Mouse (Mus musculus): Measurements from ENCODE around the gene Atp2b2.
A peak's percentile ranks its signal among the peaks of the same experiment; 100 is the strongest.

Atp2b2 gene

DNA sequence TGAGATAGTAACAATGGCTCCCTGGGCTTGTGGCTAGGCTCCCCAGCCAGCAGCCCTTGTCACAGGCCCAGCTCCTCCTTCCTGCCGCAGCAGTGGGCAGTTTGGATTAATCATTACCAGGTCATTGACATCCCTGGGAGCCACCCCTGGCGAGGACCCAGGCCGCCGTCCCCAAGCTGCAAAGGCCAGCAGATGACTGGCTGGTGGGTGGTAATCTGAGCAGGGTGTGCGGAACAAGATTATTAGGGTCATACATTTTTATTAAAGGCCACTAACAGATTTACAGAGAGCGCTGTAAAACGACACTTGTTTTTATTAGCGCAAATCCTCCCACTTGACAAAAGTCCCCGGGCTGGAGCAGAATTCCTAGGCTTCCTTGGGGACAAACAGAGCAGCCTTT is 29.6 kb downstream of the Atp2b2 start:
- peak; percentile 22 for DNase-seq (ENCODE audit: low read depth, low spot score)

- no peak for DNase-seq (ENCODE audit: low read depth, low spot score)
Observed at GRCm38 (mm10) chr6:114011976-114012375, 30.4 kb downstream of the Atp2b2 start.

GRCm38 (mm10) chr6:114003796-114004195 is 38.6 kb downstream of the Atp2b2 start:
- no peak for DNase-seq (ENCODE audit: low read depth, low spot score)

DNA sequence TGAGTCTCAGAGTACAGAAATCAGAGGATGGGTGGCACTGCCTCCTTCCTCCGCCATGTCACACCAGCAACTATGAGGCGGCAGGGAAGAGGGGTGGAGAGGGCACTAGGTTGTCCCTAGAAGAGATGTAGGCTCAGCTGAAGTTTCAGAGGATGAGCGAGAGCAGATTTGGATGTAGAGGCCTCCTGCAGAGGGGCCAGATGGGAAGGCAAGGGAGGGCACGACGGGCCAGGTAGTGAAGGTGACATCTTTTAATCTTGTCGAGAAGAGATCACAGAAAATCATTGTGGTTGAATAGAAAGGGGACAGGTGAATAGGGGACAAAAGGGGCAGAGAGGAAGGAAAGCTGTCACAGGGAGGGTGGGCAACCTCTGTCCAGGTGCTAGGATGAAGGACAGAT is 41.5 kb downstream of the Atp2b2 start:
- DNase-seq (ENCODE audit: low read depth, low spot score), result no peak

DNA sequence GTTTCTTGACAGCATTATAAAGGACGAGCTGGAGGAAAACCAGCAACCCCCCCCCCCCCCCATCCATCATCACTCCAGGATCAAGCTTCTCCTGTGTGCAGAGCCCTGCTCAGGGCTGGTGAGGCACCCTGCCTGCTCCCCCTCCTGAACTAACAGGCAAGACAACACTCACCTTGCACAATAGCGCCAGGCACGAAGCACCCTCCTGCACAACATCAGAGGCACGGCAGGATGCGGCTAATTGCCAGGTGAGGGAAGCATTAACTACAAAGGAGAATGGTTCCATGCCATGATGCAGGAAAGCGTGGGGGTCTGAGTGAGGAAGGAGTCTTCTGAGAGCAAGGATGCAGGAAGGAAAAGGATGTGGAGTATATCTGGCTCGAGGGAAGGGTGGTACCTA is 42.1 kb downstream of the Atp2b2 start:
- no peak for DNase-seq (ENCODE audit: low read depth, low spot score)

DNA sequence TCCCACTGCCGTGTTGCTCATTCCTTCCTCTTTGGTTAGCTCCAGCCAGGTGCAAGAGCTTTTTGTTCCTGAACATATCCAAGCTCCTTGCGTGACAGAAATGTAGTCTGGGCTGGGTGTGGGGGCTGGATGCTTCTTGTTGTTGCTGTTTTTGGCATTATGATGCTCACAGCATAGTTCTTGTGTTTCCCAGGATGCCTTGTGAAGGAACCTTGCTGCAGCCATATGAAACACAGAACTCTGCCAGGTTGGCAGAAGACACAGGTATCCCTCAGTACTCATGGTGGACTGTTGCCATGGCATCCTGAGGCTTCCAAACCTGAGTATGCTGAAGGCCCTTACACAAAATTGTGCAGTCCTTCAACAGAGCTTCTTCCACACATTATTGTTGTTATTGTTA is 44.0 kb downstream of the Atp2b2 start:
- DNase-seq (ENCODE audit: low read depth, low spot score), result no peak

DNA sequence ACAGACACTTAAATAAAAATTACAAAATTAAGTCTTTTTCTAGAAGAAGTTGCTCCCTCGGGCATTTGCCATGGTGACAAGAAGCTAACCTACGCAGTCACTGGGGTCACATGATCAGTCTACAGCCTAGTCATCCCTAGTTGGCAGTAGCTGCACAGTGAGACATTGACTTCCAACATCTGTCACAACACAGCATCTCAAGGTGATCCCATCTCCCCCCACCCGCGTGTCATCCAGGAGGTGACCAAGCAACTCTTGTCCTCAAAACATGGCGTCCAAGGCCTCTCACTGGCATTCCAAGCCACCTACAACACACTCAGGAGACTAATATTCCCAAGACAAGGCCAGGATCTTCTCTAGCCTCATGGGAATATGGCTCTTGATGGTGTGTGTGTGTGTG is 48.2 kb downstream of the Atp2b2 start:
- no peak for DNase-seq (ENCODE audit: low read depth, low spot score)

DNA sequence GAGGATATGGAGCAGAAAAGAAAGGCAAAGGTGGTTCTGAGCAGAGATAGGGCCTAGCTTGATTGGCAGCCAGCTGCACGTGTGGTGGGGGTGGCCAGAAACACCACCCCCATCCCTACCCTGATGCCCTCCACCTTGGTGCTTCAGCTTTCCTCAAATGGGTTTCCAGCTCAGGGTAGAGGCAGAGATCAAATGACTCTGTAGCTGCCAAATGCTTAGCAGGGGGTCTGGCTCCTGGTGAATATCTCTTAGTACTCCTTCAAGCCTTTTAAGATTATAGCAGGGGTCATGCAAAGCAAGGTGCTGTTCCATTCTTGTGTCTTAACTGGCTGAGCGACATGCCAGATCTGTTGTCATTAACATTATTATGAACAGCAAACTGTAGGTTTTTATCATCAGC is 50.3 kb downstream of the Atp2b2 start:
- DNase-seq (ENCODE audit: low read depth, low spot score), result no peak

GRCm38 (mm10) chr6:113991482-113991881 is 50.9 kb downstream of the Atp2b2 start:
- no peak for DNase-seq (ENCODE audit: low read depth, low spot score)

DNA sequence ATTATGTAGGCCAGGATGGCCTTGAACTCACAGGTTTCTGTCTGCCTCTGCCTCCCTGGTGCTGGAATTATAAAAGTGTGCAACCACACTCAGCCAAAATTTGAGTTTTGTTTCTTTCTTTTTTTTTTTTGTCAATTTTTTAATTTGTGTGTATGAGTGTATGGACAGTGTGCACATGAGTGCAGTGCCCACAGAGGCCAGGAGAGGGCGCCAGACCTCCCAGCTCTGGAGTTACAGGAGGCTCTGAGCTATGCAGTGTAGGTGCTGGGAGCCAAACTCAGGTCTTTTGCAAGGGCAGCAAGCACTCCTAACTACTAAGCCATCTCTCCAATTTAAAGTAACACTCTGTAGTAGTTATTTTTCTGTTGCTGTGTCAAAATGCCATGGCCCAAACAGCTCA is 52.4 kb downstream of the Atp2b2 start:
- DNase-seq (ENCODE audit: low read depth, low spot score), result no peak

GRCm38 (mm10) chr6:113988521-113988920 is 53.9 kb downstream of the Atp2b2 start:
- no peak for DNase-seq (ENCODE audit: low read depth, low spot score)

- DNase-seq (ENCODE audit: low read depth, low spot score), result no peak
Observed at GRCm38 (mm10) chr6:113986671-113987070, 55.7 kb downstream of the Atp2b2 start.

DNA sequence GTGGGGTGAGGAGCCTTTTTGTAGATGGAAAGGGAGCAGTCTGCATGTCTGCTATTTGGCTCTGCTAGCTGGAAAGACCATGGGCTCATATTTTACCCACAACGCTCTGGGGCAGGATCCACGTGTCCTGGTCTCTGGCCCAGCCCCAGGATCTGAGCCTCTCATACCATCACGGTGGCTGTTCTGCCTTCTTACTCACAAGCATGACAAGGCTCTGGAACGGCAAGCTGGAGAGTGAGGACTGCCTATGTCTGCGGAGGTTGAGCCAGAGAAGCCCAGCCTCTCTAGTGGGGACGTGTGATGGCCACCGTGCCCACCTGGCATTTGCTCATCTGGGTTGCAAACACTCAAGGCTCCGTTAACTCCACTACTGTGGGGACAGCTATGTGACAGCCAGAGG is 63.7 kb downstream of the Atp2b2 start:
- DNase-seq (ENCODE audit: low read depth, low spot score), result no peak

DNA sequence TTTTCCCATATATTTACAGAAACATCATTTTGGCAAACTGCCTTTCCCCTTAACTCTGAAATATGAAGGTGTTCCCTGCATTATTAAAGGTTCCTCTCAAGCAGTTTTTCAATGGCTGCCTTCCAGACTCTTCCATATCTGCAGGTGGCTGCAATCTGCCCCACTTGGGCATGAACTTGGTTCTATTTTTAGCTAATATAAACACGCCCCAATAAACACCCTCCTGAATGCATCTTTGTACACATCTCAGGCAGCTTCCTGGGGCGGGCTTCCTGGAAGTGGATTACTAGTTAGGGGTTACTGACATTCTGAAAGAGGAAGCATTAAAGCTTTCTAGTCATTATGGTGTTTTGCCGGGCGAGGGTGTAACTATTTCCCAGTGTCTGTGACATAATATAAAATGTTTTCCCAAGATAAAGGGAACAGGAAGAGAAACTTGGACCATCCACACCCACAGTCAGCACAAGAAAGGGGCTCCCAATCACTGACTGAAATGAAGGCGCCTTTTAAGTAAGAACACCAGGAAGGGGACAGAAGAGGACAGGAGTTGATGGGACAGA is 64.2 kb downstream of the Atp2b2 start:
- DNase-seq (ENCODE audit: low read depth, low spot score), result no peak

DNA sequence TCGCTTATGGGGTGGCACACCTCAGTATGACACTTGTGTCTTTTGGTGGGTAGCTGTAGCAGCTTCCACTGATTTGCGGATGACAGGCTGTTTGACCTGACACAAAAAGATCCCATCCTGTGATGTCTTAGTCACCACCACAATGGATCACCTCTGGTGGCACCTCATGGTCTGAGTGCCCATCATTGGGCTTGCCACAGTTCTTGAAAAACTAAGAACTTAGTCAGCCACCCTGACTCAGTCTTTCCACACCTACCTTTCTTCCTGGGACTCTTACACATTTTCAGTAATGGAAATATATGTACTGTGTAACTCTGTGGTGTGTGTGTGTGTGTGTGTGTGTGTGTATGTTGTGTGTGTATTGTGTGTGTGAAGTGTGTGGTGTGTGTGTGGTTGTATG is 71.5 kb downstream of the Atp2b2 start:
- DNase-seq (ENCODE audit: low read depth, low spot score), result no peak

- no peak for DNase-seq (ENCODE audit: low read depth, low spot score)
Observed at GRCm38 (mm10) chr6:113970464-113970863, 71.9 kb downstream of the Atp2b2 start.

- no peak for DNase-seq (ENCODE audit: low read depth, low spot score)
Observed at GRCm38 (mm10) chr6:113969751-113970150, 72.7 kb downstream of the Atp2b2 start.

- DNase-seq (ENCODE audit: low read depth, low spot score), result peak; percentile 43
Observed at GRCm38 (mm10) chr6:113962811-113963210, 79.6 kb downstream of the Atp2b2 start.

GRCm38 (mm10) chr6:113961658-113962057 is 80.8 kb downstream of the Atp2b2 start:
- no peak for DNase-seq (ENCODE audit: low read depth, low spot score)

GRCm38 (mm10) chr6:113959336-113959735 is 83.1 kb downstream of the Atp2b2 start:
- DNase-seq (ENCODE audit: low read depth, low spot score), result no peak

DNA sequence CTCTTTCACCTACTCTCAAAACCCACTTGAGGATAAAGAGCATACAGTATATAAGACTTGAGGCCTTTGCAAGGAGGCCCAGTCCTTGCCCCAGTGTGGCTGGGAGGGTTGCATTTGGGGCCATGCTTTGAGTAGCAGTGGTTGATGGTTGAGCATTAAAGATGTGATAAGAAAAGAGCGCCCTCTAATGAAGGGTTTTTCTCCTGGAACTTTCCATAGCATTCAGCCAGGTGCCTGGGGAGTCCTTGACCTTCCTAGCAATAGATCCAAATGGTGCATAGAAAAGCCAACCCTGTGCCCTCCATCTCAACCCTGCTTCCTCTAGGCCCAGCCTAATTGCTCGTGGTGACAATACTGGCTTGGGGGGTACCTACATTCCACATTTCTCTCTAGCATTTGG is 83.7 kb downstream of the Atp2b2 start:
- DNase-seq (ENCODE audit: low read depth, low spot score), result no peak

DNA sequence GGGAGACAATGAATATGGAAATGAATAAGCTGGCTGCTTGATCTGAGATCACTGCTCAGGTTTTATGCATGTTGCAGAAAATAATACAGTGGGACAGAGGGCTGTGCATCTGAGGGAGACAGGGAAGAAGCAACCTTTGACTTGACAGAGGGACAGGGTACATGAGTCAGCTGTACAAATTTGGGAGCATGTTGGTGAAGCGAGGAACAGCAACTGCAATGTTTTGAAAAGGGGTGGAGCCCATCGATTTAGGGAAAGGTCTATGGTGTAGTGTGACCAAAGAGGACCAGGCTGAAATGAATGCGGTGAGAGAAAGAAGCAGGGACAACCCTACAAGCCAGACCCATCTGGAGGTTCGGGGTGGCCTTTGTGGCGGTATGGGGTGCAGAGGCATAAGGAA is 84.4 kb downstream of the Atp2b2 start:
- no peak for DNase-seq (ENCODE audit: low read depth, low spot score)

DNA sequence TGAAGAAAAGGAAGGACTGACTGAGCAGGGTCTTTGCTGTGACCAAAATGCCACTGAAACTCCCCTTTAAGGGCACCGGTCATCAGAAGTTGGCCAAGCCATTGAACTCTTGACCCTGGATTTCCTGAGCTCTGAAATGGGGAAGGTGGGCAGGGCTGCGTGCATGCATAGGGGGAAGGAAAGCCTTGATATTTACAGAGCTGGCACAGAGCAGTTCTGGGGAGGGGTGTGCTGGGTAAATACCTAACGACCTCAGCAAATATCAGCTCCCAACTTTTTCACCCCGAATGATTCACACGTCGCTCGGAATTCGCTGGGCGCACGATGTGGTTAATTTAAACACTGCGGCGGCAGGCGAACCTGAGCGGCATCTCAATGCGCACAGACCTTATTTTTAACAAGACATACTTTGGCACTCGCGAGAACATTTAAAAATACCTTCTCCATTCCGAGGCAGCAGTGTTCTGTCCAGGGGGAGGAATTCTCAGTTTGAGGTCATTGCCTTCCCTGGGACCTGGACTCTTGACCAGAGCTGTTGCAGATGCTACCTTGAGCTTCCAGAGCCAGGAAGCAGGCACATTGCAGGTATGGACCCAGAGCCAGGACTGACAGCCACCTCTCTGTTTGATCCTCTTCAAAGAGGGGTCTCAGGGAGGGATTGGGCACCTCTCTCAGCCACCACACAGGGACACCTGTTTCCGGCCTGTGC is 85.0 kb downstream of the Atp2b2 start:
- DNase-seq (ENCODE audit: low read depth, low spot score), result no peak

DNA sequence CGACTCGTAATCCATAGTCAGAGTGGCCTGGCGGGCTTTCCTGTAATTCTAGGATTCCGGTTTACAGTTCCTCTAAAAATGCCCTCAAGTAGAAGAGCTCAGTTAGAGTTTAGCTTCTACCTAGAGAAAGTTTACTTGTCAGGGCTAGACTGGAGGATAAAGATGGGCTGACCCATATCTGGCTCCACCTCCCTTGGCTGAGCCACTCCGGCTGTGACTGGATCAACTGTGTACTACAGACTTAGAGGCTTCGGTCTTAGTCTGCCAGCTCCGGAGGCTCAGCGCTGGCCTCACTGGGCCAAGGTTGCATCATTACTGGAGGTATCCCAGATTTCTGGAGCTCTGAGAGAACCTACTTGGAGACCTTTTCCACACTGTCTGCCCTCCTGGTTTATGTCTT is 94.9 kb downstream of the Atp2b2 start:
- DNase-seq (ENCODE audit: low read depth, low spot score), result no peak
